Mouse (Mus musculus) limb, embryonic 13.5 days (tissue): ENCODE results near the gene Mrvi1. TPM values are rescaled to one million over a fixed set of nuclear protein-coding genes. Genes with fewer than 3 reads are reported as not detected.

Source experiments
- ATAC-seq: fragments of 200-750 bp; cut with Nextera tagmentation; 2 replicates; pipeline ENCODE4 v1.8.0; 2017; ENCODE audit warnings: low read depth, moderate number of reproducible peaks, moderate TSS enrichment; ENCODE audit not compliant: low FRiP score
- H3K27ac ChIP-seq: fragments of 300-500 bp; sonication (generic); 2 replicates; pipeline ENCODE4 v1.5.1; 2015; ENCODE audit warnings: inconsistent platforms, mild to moderate bottlenecking, moderate library complexity
- H3K27me3 ChIP-seq: fragments of 300-500 bp; sonication (generic); 2 replicates; pipeline ENCODE4 v1.6.1; 2015; ENCODE audit warnings: mild to moderate bottlenecking, inconsistent platforms
- H3K36me3 ChIP-seq: fragments of 300-500 bp; sonication (generic); 2 replicates; pipeline ENCODE4 v1.6.1; 2015; ENCODE audit warnings: inconsistent platforms, mild to moderate bottlenecking, moderate library complexity
- H3K4me1 ChIP-seq: fragments of 300-500 bp; sonication (generic); 2 replicates; pipeline ENCODE4 v1.6.1; 2015; ENCODE audit warnings: inconsistent platforms
- H3K4me2 ChIP-seq: fragments of 300-500 bp; sonication (generic); replicated peaks from 2 replicates; pipeline ENCODE4 v1.6.1; 2015; ENCODE audit warnings: inconsistent platforms, mild to moderate bottlenecking, moderate library complexity
- H3K4me3 ChIP-seq: fragments of 300-500 bp; sonication (generic); 2 replicates; pipeline ENCODE4 v1.5.1; 2015; ENCODE audit warnings: moderate library complexity, mild to moderate bottlenecking, inconsistent platforms
- H3K9ac ChIP-seq: fragments of 300-500 bp; sonication (generic); 2 replicates; pipeline ENCODE4 v1.6.1; 2015; ENCODE audit warnings: mild to moderate bottlenecking, inconsistent platforms
- H3K9me3 ChIP-seq: fragments of 300-500 bp; sonication (generic); 2 replicates; pipeline ENCODE4 v1.6.1; 2016; ENCODE audit warnings: inconsistent platforms
- WGBS: fragments of 180-500 bp; shearing (Covaris S2); methylation state at CpG from one replicate; pipeline ENCODE4 v1.1.7; 2015; 5-methylcytosine and 5-hydroxymethylcytosine counted together
- polyA plus RNA-seq: library from polyadenylated mRNA; unstranded; fragments of >200 nt; fragmentation: Nextera tagmentation; extraction: Ambion mirVana; gene quantifications from 2 replicates; pipeline ENCODE4 v1.2.1, GENCODE M21; 2015

Mrvi1 gene
- polyA plus RNA-seq, 1 experiment from 2014 or later, result 1.6 TPM

- Histone ChIP-seq H3K4me2 (no peak overlapping the region), H3K27ac (no peak overlapping the region), H3K4me1 (no peaks in the 10 kb centered on the region), H3K9ac (no peak overlapping the region), H3K36me3 (peaks cover 26% of the 10 kb centered on the region), H3K27me3 (no peaks in the 10 kb centered on the region), H3K4me3 (no peak overlapping the region), H3K9me3 (no peaks in the 10 kb centered on the region)
- no peak for ATAC-seq
- WGBS, result 95% methylated on average over 1 of the region's 1 CpGs
Observed at GRCm38 (mm10) chr7:110834018-110834417, 148.2 kb downstream of the Mrvi1 start.

GRCm38 (mm10) chr7:110833024-110833423 lies 149.2 kb downstream of the Mrvi1 start:
- Histone ChIP-seq H3K4me1 (no peaks in the 10 kb centered on the region), H3K4me2 (no peak overlapping the region), H3K4me3 (no peak overlapping the region), H3K27ac (no peak overlapping the region), H3K9ac (no peak overlapping the region), H3K27me3 (no peaks in the 10 kb centered on the region), H3K9me3 (no peaks in the 10 kb centered on the region), H3K36me3 (peaks cover 32% of the 10 kb centered on the region)
- WGBS, result 97% methylated on average over 1 of the region's 1 CpGs
- no peak for ATAC-seq

DNA sequence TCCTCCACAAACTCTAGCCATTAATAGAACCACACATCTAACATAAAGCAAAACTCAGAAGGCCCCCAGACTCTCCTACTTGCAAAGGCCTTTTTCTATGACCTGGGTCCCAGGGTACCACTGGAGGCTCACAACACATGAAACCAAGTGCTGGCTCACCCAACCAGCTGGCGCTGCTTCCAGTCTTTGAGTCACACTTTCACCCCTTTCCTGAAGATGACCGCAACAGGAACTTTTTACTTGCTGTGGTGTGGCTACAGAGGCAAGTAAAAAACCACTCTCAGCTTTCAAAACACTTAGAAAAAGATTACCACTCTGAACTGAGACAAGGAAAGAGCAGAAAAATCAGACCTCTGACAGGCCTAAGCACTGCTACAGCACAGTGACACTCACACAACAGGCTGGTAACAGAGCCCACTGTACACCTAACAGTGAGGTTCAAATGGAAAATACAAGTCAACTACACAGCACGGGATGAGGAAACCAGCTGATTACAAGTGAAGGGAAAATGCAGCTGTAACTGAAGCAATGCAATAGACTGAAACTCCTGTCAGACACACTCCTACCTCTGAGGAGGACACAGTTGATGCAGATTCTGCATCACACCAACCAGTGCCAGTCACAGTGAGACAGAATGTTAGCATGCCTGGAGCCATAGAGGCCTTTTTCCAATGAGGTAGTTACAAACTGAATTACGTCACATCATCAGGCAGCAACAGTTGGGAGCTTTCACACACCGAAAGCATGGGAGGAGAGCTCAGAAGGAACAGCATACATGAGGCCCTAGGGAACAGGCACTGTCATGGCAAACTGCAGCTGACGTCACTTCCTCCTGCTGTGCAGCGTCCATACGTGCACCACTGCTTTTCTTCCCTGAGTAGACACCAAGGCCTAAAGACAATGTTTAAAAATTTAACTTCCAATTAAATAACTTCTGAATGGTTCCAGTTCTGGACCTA lies 158.0 kb downstream of the Mrvi1 start:
- Histone ChIP-seq H3K27me3 (no peaks in the 10 kb centered on the region), H3K36me3 (peaks cover 30% of the 10 kb centered on the region), H3K4me3 (no peak overlapping the region), H3K9me3 (no peaks in the 10 kb centered on the region), H3K9ac (no peak overlapping the region), H3K4me2 (no peak overlapping the region), H3K4me1 (peaks cover 22% of the 10 kb centered on the region), H3K27ac (no peak overlapping the region)
- ATAC-seq, result no peak
- 81% methylated on average over 8 of the region's 8 CpGs for WGBS

DNA sequence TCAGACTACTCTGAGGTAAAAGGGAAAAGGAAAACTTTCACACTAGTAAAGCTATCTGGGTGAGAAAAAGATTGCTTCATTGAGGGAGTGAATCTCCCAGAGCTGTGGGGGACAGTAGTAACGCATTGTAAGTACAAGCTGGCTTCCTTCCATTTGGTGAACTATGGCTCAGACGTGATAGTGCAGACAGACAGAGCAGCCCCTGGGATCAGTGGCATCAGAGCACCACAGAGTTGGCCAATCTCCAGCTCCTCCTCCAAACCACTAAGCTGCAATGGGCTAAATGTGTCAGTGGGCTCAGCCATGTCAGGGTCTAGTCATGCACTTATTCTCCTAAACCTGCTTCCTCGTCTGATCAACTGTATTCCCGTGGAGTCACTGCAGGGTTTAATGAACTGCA lies 158.7 kb downstream of the Mrvi1 start:
- Histone ChIP-seq H3K36me3 (peaks cover 23% of the 10 kb centered on the region), H3K27me3 (no peaks in the 10 kb centered on the region), H3K9me3 (no peaks in the 10 kb centered on the region), H3K4me1 (peaks cover 22% of the 10 kb centered on the region), H3K9ac (no peak overlapping the region), H3K4me3 (no peak overlapping the region), H3K4me2 (no peak overlapping the region), H3K27ac (no peak overlapping the region)
- ATAC-seq, result no peak
- 62% methylated on average over 4 of the region's 4 CpGs for WGBS

- Histone ChIP-seq H3K4me3 (no peak overlapping the region), H3K9me3 (no peaks in the 10 kb centered on the region), H3K9ac (no peak overlapping the region), H3K4me2 (no peak overlapping the region), H3K27me3 (no peaks in the 10 kb centered on the region), H3K4me1 (peaks cover 22% of the 10 kb centered on the region), H3K27ac (no peak overlapping the region), H3K36me3 (peaks cover 21% of the 10 kb centered on the region)
- ATAC-seq, result no peak
- 76% methylated on average over 8 of the region's 8 CpGs for WGBS
Observed at GRCm38 (mm10) chr7:110823076-110823475, 159.2 kb downstream of the Mrvi1 start.

GRCm38 (mm10) chr7:110822055-110822454 lies 160.2 kb downstream of the Mrvi1 start:
- Histone ChIP-seq H3K4me3 (no peak overlapping the region), H3K27me3 (no peaks in the 10 kb centered on the region), H3K4me1 (peaks cover 22% of the 10 kb centered on the region), H3K36me3 (peaks cover 17% of the 10 kb centered on the region), H3K9me3 (no peaks in the 10 kb centered on the region), H3K27ac (peak overlapping the region; percentile 39; the same call in 1 of the 2 replicates), H3K9ac (no peak overlapping the region), H3K4me2 (no peak overlapping the region)
- ATAC-seq, result peak; percentile 64; the same call in 1 of the 2 replicates
- 23% methylated on average over 4 of the region's 4 CpGs for WGBS

DNA sequence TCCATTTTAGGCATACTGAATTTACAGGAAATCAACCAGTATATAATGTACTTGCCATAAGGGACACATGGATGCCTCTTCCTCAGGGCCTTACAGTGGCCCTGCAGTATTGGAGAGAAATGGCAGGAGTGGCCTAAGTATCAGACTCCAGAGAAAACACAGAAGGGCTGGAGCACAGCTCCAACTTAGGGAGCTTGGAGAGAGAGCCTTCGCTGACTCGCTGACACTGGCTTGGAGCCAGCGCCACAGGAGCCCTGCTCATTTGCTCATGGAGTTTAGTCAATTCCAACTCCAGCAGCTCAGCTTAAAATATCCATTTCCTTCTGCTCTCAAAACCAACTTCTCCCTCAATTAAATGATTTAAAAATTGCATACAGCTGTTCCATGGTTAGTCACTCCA lies 160.6 kb downstream of the Mrvi1 start:
- Histone ChIP-seq H3K9me3 (no peaks in the 10 kb centered on the region), H3K36me3 (peaks cover 17% of the 10 kb centered on the region), H3K4me1 (peaks cover 22% of the 10 kb centered on the region), H3K9ac (no peak overlapping the region), H3K4me3 (no peak overlapping the region), H3K4me2 (no peak overlapping the region; the same call in 1 of the 2 replicates), H3K27me3 (no peaks in the 10 kb centered on the region), H3K27ac (peak overlapping the region; percentile 39; the same call in 1 of the 2 replicates)
- 49% methylated on average over 3 of the region's 3 CpGs for WGBS
- ATAC-seq, result peak; percentile 82

- 77% methylated on average over 5 of the region's 5 CpGs for WGBS
- peaks cover 22% of the 10 kb centered on the region for H3K4me1 ChIP-seq
- H3K27me3 ChIP-seq, result no peaks in the 10 kb centered on the region
- no peak overlapping the region for H3K4me2 ChIP-seq
- H3K4me3 ChIP-seq, result no peak overlapping the region
- peaks cover 17% of the 10 kb centered on the region for H3K36me3 ChIP-seq
- H3K9ac ChIP-seq, result no peak overlapping the region
- ATAC-seq, result no peak
- peak overlapping the region; percentile 39; the same call in 1 of the 2 replicates for H3K27ac ChIP-seq
- H3K9me3 ChIP-seq, result no peaks in the 10 kb centered on the region
Observed at GRCm38 (mm10) chr7:110821068-110821467, 161.2 kb downstream of the Mrvi1 start.

DNA sequence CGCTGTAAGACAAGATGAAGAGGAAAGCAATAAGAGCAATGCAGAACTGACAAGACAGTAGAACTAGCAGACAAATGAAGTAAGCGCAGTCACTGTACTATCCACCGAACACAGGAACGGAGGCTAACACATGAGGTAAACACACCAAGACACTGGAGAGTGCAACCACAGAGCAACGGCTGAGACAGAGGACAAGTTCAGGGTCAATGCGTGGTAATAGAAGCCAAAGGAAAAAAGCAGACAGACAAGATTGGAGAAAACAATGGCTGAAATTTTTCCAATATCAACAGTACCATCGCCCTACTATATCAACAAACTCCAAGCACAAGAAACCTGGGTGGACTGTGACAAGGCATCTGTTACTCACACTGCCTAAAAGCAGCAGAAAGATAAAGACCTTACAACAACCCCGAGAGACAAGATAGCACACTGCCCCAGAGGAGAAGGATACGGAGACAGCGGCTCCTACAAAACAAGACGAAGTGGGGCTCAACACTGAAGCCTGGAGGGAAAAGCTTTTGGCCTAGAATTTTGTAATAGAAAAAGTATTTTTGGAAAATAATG lies 163.4 kb downstream of the Mrvi1 start:
- H3K4me3 ChIP-seq, result no peak overlapping the region
- peaks cover 10% of the 10 kb centered on the region for H3K36me3 ChIP-seq
- peaks cover 22% of the 10 kb centered on the region for H3K4me1 ChIP-seq
- H3K27me3 ChIP-seq, result no peaks in the 10 kb centered on the region
- WGBS, result 87% methylated on average over 11 of the region's 11 CpGs
- H3K4me2 ChIP-seq, result no peak overlapping the region
- no peaks in the 10 kb centered on the region for H3K9me3 ChIP-seq
- no peak for ATAC-seq
- H3K9ac ChIP-seq, result no peak overlapping the region
- no peak overlapping the region for H3K27ac ChIP-seq

Other genes starting within 250 kb of the Mrvi1 start
- 2.8 and 3.7 TPM in 2 replicates for gene Ampd3, start 214.3 kb downstream of the Mrvi1 start, polyA plus RNA-seq
- gene Rnf141, start 138.0 kb downstream of the Mrvi1 start, polyA plus RNA-seq, result 18.5 and 19.0 TPM in 2 replicates
- gene Lyve1, start 119.2 kb downstream of the Mrvi1 start, polyA plus RNA-seq, result 2.4 and 3.2 TPM in 2 replicates
- gene Ctr9, start 46.5 kb upstream of the Mrvi1 start, polyA plus RNA-seq, result 82.1 and 90.8 TPM in 2 replicates
- gene Eif4g2, start 100.6 kb upstream of the Mrvi1 start, polyA plus RNA-seq, result 823 and 917 TPM in 2 replicates